Mouse (Mus musculus) mouse embryonic stem cell (cell line): Measurements from ENCODE around the gene Ttc23l.

Experiments
- in situ Hi-C, 2 experiments: fragments of 300-500 bp; cut with MboI; formaldehyde crosslinking; loops; 1 replicate in 1 of 2; 3 replicates in 1 of 2; pipeline ENCODE4 v1.14.3; 2019 to 2020; ENCODE audit warnings: low sequenced_read_pairs in 2 of 2, low pct_unique_long_range_greater_than_20kb in 1 of 2, mixed read lengths in 1 of 2; ENCODE audit not compliant: unreplicated experiment in 1 of 2

The Ttc23l gene

GRCm38 (mm10) chr15:10558465-10558864 is at the start of gene Ttc23l:
TSS of gene Ttc23l (minus strand) at chr15:10558668.
- in situ Hi-C loops: no loop called here

DNA sequence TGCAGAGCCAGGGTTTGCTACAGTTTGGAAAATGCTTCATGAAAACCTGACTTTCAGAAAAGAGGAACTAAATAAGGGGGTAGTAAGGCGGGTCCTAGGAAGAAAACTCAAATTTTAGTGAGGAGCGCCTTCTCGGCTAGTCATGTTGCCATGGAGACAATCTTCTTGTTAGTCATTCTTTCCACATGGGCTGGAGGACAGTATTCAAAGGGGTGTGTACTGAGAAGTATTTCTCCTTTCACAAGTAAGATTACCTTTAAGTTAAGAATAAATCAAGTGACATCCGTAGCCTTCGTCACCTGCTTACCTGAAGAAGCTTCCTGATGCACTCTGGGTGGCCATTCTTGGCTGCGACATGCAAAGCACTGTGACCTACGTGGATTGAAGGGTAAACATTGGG is 40.9 kb upstream of the Ttc23l start:
- in situ Hi-C loops: no loop called here

DNA sequence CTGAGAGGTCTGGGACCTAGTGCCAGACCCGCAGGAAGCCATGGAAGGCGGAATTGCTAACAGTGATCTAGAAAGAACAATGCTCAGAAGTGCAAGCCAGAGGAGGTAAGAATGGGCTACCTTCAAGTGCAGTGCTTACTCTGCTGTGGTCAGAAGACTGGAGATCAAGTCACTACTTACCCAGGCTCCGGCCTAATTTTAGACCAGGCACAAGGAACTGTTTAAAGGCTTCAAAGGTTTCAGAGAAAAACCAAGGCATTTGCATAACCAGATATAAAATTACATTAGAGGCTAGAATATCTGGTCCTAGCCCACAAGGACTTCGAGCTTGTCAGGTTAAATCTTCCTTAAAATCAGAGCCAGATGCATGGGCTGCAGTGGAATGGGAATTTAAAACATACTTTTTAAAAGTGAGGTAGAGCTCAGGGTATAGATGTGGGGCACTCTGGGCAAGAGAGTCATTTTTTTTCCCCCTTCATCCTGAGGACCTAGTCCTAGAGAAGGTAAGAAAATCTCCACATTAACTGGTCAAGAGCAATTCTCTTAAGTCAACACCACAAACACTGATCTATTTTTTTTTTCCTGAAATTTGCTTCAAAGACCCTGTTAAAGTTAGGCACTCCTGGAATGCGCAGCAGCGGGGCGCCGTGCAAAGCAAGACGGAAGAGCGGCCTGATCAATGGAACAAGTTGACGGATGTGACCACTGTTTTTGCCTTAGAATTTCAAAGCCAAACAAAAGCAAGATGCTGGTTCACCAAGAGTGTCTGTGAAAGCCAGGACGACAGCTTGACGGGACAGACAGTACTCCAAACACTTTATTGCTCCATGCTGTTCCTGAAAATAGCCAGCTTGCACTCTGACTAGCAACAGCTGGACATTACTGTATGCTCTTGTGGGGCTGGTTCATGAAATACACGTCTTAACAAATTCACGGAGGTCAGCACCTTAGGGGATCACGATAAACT is 40.1 kb upstream of the Ttc23l start:
- in situ Hi-C loops: no loop called here

DNA sequence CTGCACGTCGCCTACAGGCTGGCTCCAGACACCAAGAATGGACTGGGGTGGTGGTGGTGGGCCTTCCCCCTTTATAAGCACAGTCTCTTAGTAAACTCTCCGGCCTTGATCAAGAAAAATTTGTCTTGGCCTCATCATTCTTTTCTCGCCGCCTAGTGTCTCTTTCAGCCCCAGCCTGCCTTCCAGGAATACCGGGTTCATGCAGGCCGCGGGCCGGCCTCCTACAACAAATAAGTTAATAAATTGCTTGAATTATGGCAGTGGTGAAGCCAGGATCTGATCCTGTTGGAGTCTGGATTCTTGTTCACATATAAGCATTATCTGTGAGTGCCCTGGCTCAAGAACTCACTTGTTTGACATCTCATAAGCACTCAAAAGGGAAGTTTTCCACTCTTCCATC is 38.4 kb upstream of the Ttc23l start:
- in situ Hi-C loops: no loop called here

GRCm38 (mm10) chr15:10595408-10595807 is 36.9 kb upstream of the Ttc23l start:
- in situ Hi-C loops: no loop called here

- in situ Hi-C loops: no loop called here
Measured at GRCm38 (mm10) chr15:10594910-10595309, 36.4 kb upstream of the Ttc23l start.

GRCm38 (mm10) chr15:10593094-10593493 is 34.6 kb upstream of the Ttc23l start:
- in situ Hi-C loops: no loop called here

DNA sequence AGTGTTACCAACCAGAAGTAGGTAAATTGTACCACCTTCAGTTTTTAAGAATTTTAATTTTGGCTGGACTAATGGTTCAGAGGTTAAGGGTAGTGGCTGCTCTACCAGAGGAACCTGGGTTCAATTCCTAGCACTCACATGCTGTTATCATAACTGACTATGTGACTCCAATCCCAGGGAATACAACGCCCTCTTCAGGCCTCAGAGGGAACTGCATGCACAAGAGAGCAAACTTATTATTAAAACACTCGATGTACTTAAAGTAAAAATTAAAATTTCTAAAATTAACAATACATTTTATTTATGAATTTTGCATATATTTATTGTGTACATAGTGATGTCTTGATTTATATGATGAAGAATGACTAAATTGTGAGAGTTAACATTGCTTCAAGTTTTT is 28.1 kb upstream of the Ttc23l start:
- in situ Hi-C loops: no loop called here

- in situ Hi-C loops: no loop called here
Measured at GRCm38 (mm10) chr15:10584359-10585187, 26.1 kb upstream of the Ttc23l start.

- in situ Hi-C loops: no loop called here
Measured at GRCm38 (mm10) chr15:10583408-10583807, 24.9 kb upstream of the Ttc23l start.

DNA sequence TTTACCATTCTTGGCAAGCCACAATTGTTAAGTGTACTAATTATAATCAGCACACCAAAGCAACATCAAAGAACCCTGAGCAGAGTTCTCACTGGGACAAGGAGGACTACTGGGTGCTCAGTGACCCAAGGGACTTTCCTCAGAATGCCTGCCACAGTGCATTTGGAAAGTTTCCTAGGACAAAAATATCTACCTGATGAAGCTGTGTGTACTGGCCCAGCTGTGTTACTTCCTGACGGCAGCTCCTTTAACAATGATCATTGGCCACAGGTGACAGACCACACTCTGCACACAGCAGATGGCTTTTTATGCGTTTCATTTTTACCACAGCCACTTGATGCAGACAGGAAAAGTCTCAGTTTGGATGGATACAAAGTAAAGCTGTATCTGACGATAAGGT is 20.7 kb upstream of the Ttc23l start:
- in situ Hi-C loops: no loop called here

DNA sequence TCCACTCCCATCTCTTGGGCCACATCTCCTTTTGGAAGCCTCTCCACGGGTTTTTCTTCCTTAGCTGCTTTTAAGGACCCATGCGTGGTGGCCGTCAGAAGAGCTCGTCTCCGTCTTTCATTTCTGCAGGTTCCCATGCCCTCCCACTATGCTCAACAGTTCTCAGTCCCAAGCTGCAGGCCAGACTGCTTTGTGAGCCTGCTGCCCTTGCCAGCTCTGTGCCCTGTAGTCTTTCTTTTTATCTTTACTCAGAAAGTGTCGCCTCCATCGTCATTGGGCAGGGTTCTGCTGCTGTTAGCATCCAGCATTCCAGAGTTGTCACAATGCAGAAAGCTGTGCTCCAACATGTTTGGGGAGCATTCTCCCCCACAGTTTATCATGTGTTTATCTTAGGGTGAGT is 8.0 kb upstream of the Ttc23l start:
- in situ Hi-C loops: no loop called here

- in situ Hi-C loops: no loop called here
Measured at GRCm38 (mm10) chr15:10564201-10564600, 5.7 kb upstream of the Ttc23l start.

DNA sequence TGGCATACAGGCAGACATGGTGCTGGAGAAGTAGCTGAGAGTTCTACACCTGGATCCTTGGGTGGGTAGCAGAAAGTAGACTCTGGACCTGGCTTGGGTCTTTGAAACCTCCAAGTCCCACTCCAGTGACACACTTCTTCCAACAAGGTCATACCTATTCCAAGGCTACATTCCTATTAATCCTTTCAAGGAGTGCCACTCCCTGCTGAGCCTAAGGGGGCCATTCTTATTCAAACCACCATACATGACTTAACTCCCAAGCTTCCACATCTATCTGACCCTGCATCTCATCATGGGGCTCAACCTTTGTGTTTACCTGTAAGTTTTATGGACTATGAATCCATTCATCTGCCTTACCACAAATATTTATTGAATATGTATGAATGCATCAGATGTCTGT is 3.8 kb upstream of the Ttc23l start:
- in situ Hi-C loops: no loop called here

DNA sequence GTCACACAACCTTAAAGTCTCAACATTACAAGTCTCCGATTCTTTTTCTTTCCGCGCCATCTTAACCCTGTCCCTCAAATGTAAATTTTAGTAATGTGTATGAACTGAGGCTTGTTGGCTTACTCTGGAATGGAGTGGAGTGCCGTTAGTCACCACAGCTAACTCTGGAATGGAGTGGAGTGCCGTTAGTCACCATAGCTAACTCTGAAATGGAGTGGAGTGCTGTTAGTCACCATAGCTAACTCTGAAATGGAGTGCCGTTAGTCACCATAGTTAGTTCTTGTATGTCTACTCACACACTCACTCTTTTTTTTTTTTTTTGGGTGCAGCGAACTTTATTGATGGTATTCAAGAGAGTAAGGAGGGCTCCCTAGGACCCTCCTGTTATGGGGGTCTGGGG is 1.5 kb upstream of the Ttc23l start:
- in situ Hi-C loops: no loop called here

- in situ Hi-C loops: no loop called here
Measured at GRCm38 (mm10) chr15:10554336-10554735, 4.1 kb downstream of the Ttc23l start.

DNA sequence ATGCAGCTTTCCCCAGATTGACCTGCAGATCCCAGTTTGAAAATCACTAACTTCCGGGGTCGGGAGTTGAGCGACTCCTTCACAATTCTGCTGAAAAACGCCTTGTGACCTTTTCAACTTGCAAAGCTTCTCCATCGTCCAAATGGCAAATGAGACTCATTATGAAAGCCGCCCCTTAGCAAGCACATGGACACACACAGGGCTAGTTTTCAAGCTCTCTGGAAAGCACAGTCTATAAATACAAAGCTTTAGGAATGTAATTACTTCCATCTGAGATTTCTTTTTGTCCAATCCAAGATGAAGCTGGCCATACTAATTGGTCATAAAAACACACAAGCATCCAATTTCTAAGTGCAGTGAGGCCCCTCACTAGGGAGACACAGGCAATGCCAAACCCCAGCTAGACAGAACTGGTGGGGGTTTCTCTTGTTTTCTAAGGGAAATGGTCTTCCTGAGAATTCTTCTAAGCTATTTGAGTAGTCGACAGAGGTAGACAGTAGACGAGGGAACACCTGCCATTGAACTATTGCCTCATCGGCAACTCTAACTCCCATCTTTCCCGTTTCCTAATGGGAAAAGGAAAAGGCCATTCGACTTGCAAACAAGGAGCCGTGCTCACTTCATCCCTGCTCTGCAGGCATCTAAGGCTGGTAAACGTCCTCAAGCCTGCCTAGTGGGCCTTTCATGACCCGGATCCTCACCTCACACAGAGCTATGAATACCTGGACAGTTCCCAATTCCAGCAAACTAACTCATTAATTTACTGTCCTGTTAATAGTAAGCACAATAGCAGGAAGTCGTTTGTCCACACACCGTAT is 18.0 kb downstream of the Ttc23l start:
- in situ Hi-C loops: no loop called here

- in situ Hi-C loops: no loop called here
Measured at GRCm38 (mm10) chr15:10535969-10536368, 22.5 kb downstream of the Ttc23l start.

GRCm38 (mm10) chr15:10534591-10534990 is 23.9 kb downstream of the Ttc23l start:
- in situ Hi-C loops: no loop called here
